Mouse (Mus musculus) MEL (cell line): ENCODE measurements around the gene Fyn.

Source experiments
- BHLHE40 ChIP-seq: IDR thresholded peaks from 2 replicates; pipeline ENCODE4 v1.6.1; 2012; ENCODE audit warnings: low read depth, mild to moderate bottlenecking, inconsistent platforms, low read length, improper control_type of control experiment, borderline replicate concordance
- CTCF ChIP-seq, 3 experiments: IDR thresholded peaks in 2 of 3; conservative IDR thresholded peaks in 1 of 3; 2 replicates each; pipeline ENCODE4 v1.5.1; 2011 to 2012; ENCODE audit warnings: low read length in 3 of 3, low read depth in 2 of 3, mild to moderate bottlenecking in 2 of 3, improper control_type of control experiment in 1 of 3, inconsistent platforms in 1 of 3, mixed read lengths in 1 of 3, moderate library complexity in 1 of 3; ENCODE audit not compliant: control insufficient read depth in 1 of 3, insufficient read depth in 1 of 3, poor library complexity in 1 of 3, severe bottlenecking in 1 of 3
- EP300 ChIP-seq, 2 experiments: IDR thresholded peaks; 2 replicates each; pipeline ENCODE4 v1.6.1; 2011; ENCODE audit warnings: improper control_type of control experiment in 2 of 2, low read length in 2 of 2, low read depth in 1 of 2, mild to moderate bottlenecking in 1 of 2
- GATA1 ChIP-seq: IDR thresholded peaks from 2 replicates; pipeline ENCODE4 v1.6.1; 2011; ENCODE audit warnings: low read depth, low read length, improper control_type of control experiment
- HCFC1 ChIP-seq: IDR thresholded peaks from 2 replicates; pipeline ENCODE4 v1.6.1; 2012; ENCODE audit warnings: low read depth, mild to moderate bottlenecking, inconsistent platforms, low read length, improper control_type of control experiment, moderate library complexity
- JUND ChIP-seq: IDR thresholded peaks from 2 replicates; pipeline ENCODE4 v1.6.1; 2011; ENCODE audit warnings: low read depth, mild to moderate bottlenecking, improper control_type of control experiment, low read length
- MAFK ChIP-seq: IDR thresholded peaks from 2 replicates; pipeline ENCODE4 v1.6.1; 2011; ENCODE audit warnings: low read depth, mild to moderate bottlenecking, low read length, improper control_type of control experiment, borderline replicate concordance
- MAZ ChIP-seq: IDR thresholded peaks from 2 replicates; pipeline ENCODE4 v1.6.1; 2012; ENCODE audit warnings: low read depth, mild to moderate bottlenecking, inconsistent platforms, low read length, improper control_type of control experiment
- MEF2A ChIP-seq: IDR thresholded peaks from 2 replicates; pipeline ENCODE4 v1.6.1; 2014; ENCODE audit warnings: low read depth, mild to moderate bottlenecking, inconsistent platforms, low read length, improper control_type of control experiment; ENCODE audit not compliant: poor library complexity, insufficient replicate concordance, severe bottlenecking; ENCODE audit errors: extremely low read depth
- MXI1 ChIP-seq: IDR thresholded peaks from 2 replicates; pipeline ENCODE4 v1.6.1; 2011; ENCODE audit warnings: mild to moderate bottlenecking, low read depth, low read length, improper control_type of control experiment
- MYC ChIP-seq: IDR thresholded peaks from 2 replicates; pipeline ENCODE4 v1.6.1; 2011; ENCODE audit warnings: low read depth, mild to moderate bottlenecking, low read length, improper control_type of control experiment, moderate library complexity
- POLR2A ChIP-seq, 2 experiments: IDR thresholded peaks; 2 replicates each; pipeline ENCODE4 v1.6.1; 2011 to 2012; ENCODE audit warnings: low read length in 2 of 2, mild to moderate bottlenecking in 2 of 2, control low read depth in 1 of 2, improper control_type of control experiment in 1 of 2, low read depth in 1 of 2, moderate library complexity in 1 of 2; ENCODE audit not compliant: control insufficient read depth in 1 of 2, insufficient read depth in 1 of 2, poor library complexity in 1 of 2
- TAL1 ChIP-seq: IDR thresholded peaks from 2 replicates; pipeline ENCODE4 v1.6.1; 2012; ENCODE audit warnings: mild to moderate bottlenecking, inconsistent platforms, low read length, moderate library complexity, mixed read lengths
- UBTF ChIP-seq: IDR thresholded peaks from 2 replicates; pipeline ENCODE4 v1.6.1; 2012; ENCODE audit warnings: low read depth, mild to moderate bottlenecking, inconsistent platforms, low read length, improper control_type of control experiment, moderate library complexity, borderline replicate concordance; ENCODE audit not compliant: insufficient read depth

GRCm38 (mm10) chr10:39349781-39350364 lies 18.8 kb upstream of the Fyn start:
- TF ChIP-seq MXI1 (no peak), POLR2A (IDR thresholded peaks at IDR 0.05; ENCODE audit: control insufficient read depth in 1 of 2, insufficient read depth in 1 of 2, low read depth in 1 of 2, low read length in 2 of 2, poor library complexity in 1 of 2) (no peak), HCFC1 (no peak), EP300 (IDR thresholded peaks at IDR 0.05; ENCODE audit: low read depth in 1 of 2, low read length in 2 of 2) (no peak), CTCF (IDR thresholded peaks at IDR 0.05 in 2 of 3, conservative IDR thresholded peaks at IDR 0.05 in 1 of 3; ENCODE audit: control insufficient read depth in 1 of 3, insufficient read depth in 1 of 3, low read depth in 2 of 3, low read length in 3 of 3, poor library complexity in 1 of 3, severe bottlenecking in 1 of 3) (no peak), UBTF (no peak), TAL1 (no peak), MAFK (no peak), MAZ (no peak), JUND (no peak), MYC (no peak), BHLHE40 (no peak), GATA1 (no peak), MEF2A (no peak)
